Mouse (Mus musculus) G1E (cell line): ENCODE data around the gene Kcnip4.

Experiments used
- CTCF ChIP-seq: IDR thresholded peaks from 2 replicates; pipeline ENCODE4 v1.5.1; 2012; ENCODE audit warnings: low read depth, low read length, inconsistent platforms, mixed read lengths
- GATA1 ChIP-seq: IDR thresholded peaks from 2 replicates; pipeline ENCODE4 v1.6.1; 2012; ENCODE audit warnings: borderline replicate concordance, low read length, inconsistent platforms, mixed read lengths
- GATA2 ChIP-seq: IDR thresholded peaks from 2 replicates; pipeline ENCODE4 v1.6.1; 2012; ENCODE audit warnings: low read depth, low read length, inconsistent platforms, borderline replicate concordance
- TAL1 ChIP-seq: conservative IDR thresholded peaks from 2 replicates; pipeline ENCODE4 v1.6.1; 2012; ENCODE audit warnings: low read depth, low read length, inconsistent platforms, mixed read lengths

DNA sequence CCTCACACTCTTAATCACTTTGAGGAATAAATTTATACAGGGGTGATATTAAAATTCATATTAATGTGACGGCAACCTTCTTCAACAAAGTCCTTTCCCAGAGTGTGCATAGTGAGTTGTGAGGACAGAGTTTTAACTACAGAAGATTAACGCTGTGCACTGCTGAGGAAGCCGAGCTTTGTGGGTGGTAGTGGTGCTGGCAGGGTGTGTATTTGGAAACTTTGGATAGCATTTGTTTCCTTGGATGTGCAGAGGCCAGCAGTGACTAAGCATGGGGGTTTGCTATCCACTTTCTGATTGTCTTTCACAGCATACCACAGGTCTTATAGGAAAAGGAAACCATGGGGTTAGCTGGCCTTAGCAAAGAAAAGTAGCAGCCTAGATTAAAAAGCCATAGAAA lies 267.9 kb downstream of the Kcnip4 start:
- no peak for TF ChIP-seq CTCF
- TF ChIP-seq GATA1 = no peak
- TF ChIP-seq GATA2 = no peak
- TF ChIP-seq TAL1 = no peak
